Mouse (Mus musculus) adipocyte (in vitro differentiated cells): ENCODE measurements at regions not wholly inside any gene's neighbourhood (a gene's known extent, or its start where the extent isn't known, plus 50 kb on each side); places are given as distances from the start of the nearest gene placed in this dataset.
"Not testable (repeated sequence)": the region's sequence is repeated elsewhere in the genome, so short reads cannot be mapped to it uniquely, and the experiment has no call there.

ENCODE experiments used
- DNase-seq: peaks from one replicate; pipeline ENCODE4 v3.0.0-alpha.2; 2016; ENCODE audit warnings: low spot score

GRCm38 (mm10) chr13:42000966-42001365 is 50.9 kb upstream of the Hivep1 start:
- DNase-seq = no peak

GRCm38 (mm10) chr13:41997883-41998282 is 53.9 kb upstream of the Hivep1 start:
- no peak for DNase-seq

GRCm38 (mm10) chr13:41994126-41994525 is 57.7 kb upstream of the Hivep1 start:
- peak; percentile 73 for DNase-seq

GRCm38 (mm10) chr13:41975918-41976317 is 75.9 kb upstream of the Hivep1 start:
- no peak for DNase-seq

GRCm38 (mm10) chr13:41962915-41963314 is 88.9 kb upstream of the Hivep1 start:
- DNase-seq = peak; percentile 62

- DNase-seq = not testable (repeated sequence)
These were observed 90.9 kb upstream of the Hivep1 start for GRCm38 (mm10) chr13:41960960-41961359.

GRCm38 (mm10) chr13:41957932-41958331 is 93.9 kb upstream of the Hivep1 start:
- DNase-seq = peak; percentile 60

GRCm38 (mm10) chr13:41955884-41956283 is 95.9 kb upstream of the Hivep1 start:
- no peak for DNase-seq

GRCm38 (mm10) chr13:41955198-41955597 is 96.6 kb upstream of the Hivep1 start:
- DNase-seq = no peak

- peak; percentile 93 for DNase-seq
These were observed 99.4 kb upstream of the Hivep1 start for GRCm38 (mm10) chr13:41952453-41952852.

GRCm38 (mm10) chr13:41948241-41948640 is 100.8 kb upstream of the Adtrp start:
- no peak for DNase-seq

GRCm38 (mm10) chr13:41932313-41933100 is 85.0 kb upstream of the Adtrp start:
- no peak for DNase-seq

- DNase-seq = no peak
These were observed 82.3 kb upstream of the Adtrp start for GRCm38 (mm10) chr13:41929768-41930167.

- DNase-seq = not testable (repeated sequence)
These were observed 78.4 kb upstream of the Adtrp start for GRCm38 (mm10) chr13:41925851-41926250.

- DNase-seq = no peak
These were observed 77.7 kb upstream of the Adtrp start for GRCm38 (mm10) chr13:41925211-41925610.

GRCm38 (mm10) chr13:41921178-41921577 is 73.7 kb upstream of the Adtrp start:
- no peak for DNase-seq

GRCm38 (mm10) chr13:41918525-41918924 is 71.0 kb upstream of the Adtrp start:
- no peak for DNase-seq

- not testable (repeated sequence) for DNase-seq
These were observed 68.3 kb upstream of the Adtrp start for GRCm38 (mm10) chr13:41915816-41916215.

- DNase-seq = peak; percentile 17
These were observed 63.3 kb upstream of the Adtrp start for GRCm38 (mm10) chr13:41910736-41911135.

- peak; percentile 61 for DNase-seq
These were observed 62.8 kb upstream of the Adtrp start for GRCm38 (mm10) chr13:41910236-41910635.

GRCm38 (mm10) chr13:41907027-41907426 is 59.5 kb upstream of the Adtrp start:
- DNase-seq = no peak

- no peak for DNase-seq
These were observed 55.8 kb upstream of the Adtrp start for GRCm38 (mm10) chr13:41903286-41903685.

- no peak for DNase-seq
These were observed 52.5 kb upstream of the Adtrp start for GRCm38 (mm10) chr13:41899837-41900463.

- DNase-seq = no peak
These were observed 51.8 kb upstream of the Adtrp start for GRCm38 (mm10) chr13:41899281-41899680.
